Mouse (Mus musculus) left cerebral cortex, postnatal 10 days (tissue): Measurements from ENCODE around the gene Zc3h14. TPM values are rescaled to one million over a fixed set of nuclear protein-coding genes. Genes with fewer than 3 reads are reported as not detected.

Source experiments
- DNase-seq, 2 experiments: peaks; one replicate each; pipeline ENCODE4 v3.0.0; 2021 to 2022; ENCODE audit warnings: low spot score in 2 of 2, mixed read lengths in 1 of 2; ENCODE audit errors: extremely low spot score in 1 of 2
- intact Hi-C: fragments of 180-260 bp; cut with DNase I; formaldehyde crosslinking; loops from one replicate; pipeline ENCODE4 v1.15.1; 2025
- total RNA-seq, 2 experiments: library from RNA; stranded (reverse); gene quantifications; 2 replicates each; pipeline ENCODE4 v1.2.3; 2021

Zc3h14 gene
- total RNA-seq, 2 experiments from 2014 or later: 103 to 106 TPM

DNA sequence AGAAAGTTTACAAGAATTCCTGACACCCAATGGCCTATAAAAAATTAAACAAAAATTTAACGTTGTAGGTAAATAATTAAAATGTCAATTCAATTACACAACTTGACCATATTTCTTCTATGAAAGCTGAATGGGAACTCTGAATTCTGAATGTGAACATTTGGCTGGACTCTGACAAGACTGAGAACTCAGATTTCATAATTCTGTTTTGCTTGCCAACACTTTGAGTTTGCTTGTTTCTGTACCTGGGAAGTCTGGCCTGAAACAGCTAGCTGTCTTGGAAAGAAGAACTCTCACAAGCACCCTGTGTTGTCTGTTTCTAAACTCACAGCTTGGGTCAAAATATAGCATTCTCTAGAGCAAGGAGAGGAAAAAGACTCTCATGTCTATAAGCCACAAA is 87.1 kb downstream of the Zc3h14 start:
- DNase-seq: no peak
- intact Hi-C loops: no loop called here

DNA sequence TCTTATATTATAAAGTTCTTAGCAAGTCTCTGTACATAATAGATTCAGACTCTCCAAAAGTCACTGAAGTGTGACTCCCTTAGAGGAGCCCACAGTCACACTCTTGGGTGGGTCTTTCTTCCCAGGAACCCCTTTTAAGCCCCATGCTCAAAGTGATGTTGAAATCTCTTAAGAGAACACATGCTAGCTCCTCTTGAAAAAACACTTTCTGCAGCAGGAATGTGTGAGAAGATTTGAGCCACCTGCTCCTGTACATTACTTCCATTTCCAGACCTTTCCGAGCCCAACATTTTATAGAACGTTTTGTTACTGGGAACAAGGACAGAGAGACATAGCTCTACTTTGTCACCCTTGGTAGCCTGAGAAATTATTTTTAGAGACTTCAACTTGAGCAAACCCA is 88.1 kb downstream of the Zc3h14 start:
- intact Hi-C loops: no loop called here
- DNase-seq: no peak

DNA sequence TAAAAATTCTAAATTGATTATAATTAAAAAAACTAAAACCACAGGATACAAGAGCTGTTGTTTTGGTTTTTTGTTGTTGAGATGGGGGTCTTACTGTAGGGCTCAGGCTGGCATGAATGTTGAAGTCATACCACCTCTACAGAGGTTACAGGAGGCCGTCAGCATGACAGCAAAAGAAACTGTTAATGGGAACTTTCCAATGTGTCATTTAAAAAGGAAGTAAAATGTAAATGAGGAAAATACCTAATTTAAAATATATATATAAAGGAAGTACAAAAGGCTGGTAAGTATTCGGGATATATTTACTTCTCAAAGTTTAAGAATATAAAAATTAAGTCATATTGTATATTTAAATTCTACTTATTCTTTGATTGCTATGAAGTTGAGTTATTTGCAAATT is 88.7 kb downstream of the Zc3h14 start:
- DNase-seq: no peak
- intact Hi-C loops: no loop called here

Other genes with a start within 250 kb of the Zc3h14 start
- 10 to 100 TPM; 44.2 to 46.2 TPM for gene Kcnk10, start 168.7 kb upstream of the Zc3h14 start, total RNA-seq
- 10 to 100 TPM; 37.9 to 38.5 TPM for gene Spata7, start 118.8 kb upstream of the Zc3h14 start, total RNA-seq
- gene Ptpn21, start 9.6 kb upstream of the Zc3h14 start, total RNA-seq: 1 to 10 TPM; 5.4 to 7.9 TPM
- 10 to 100 TPM; 62.3 to 64.2 TPM for gene Eml5, start 154.5 kb downstream of the Zc3h14 start, total RNA-seq
- gene Ttc8, start 173.6 kb downstream of the Zc3h14 start, total RNA-seq: 10 to 100 TPM; 27.4 to 35.0 TPM